25 mouse cellular contexts compared by ENCODE assay signal in genomic region chr6:83020121-83020520, GRCm38 (mm10). TPM values are rescaled to one million over a fixed set of nuclear protein-coding genes. Genes with fewer than 3 reads are reported as not detected.
DNase-seq lines count a peak whose midpoint lies in the region; ATAC-seq and TF ChIP-seq lines count a peak whose summit lies in the region.
"Had no signal": no experiment of that assay in that cellular context is flagged by ENCODE, and none has a peak within 500 bp of the region (broad histone marks: within the 10 kb centered on the region; RNA-seq: fewer than 3 reads in every experiment).

No protein-coding gene starts in this region.

- H3K36me3 ChIP-seq in erythroblast, embryonic 14.5 days (ENCODE audit: control insufficient read depth): peaks cover 68% of the 10 kb centered on the region
- H3K36me3 ChIP-seq in liver, embryonic 13.5 days: no peaks in the 10 kb centered on the region
- H3K36me3 ChIP-seq in lung, postnatal 0 days (ENCODE audit: insufficient read depth, low read length): no peaks in the 10 kb centered on the region
- H3K36me3 ChIP-seq: embryonic facial prominence, embryonic 12.5 days; hindbrain, embryonic 10.5 days; hindbrain, embryonic 15.5 days; kidney, embryonic 15.5 days; limb, embryonic 13.5 days; midbrain, embryonic 13.5 days had no signal

- H3K27me3 ChIP-seq in erythroblast, embryonic 14.5 days (ENCODE audit: control insufficient read depth): no peaks in the 10 kb centered on the region
- H3K27me3 ChIP-seq in liver, embryonic 13.5 days: no peaks in the 10 kb centered on the region
- no peaks in the 10 kb centered on the region for H3K27me3 ChIP-seq in lung, postnatal 0 days (replicated peaks; ENCODE audit: insufficient read depth, low read length)
- H3K27me3 ChIP-seq: embryonic facial prominence, embryonic 12.5 days; forebrain, embryonic 13.5 days; hindbrain, embryonic 15.5 days; kidney, embryonic 15.5 days; limb, embryonic 13.5 days; midbrain, embryonic 13.5 days had no signal

- H3K9me3 ChIP-seq in erythroblast, embryonic 14.5 days (ENCODE audit: control insufficient read depth, low read length): no peaks in the 10 kb centered on the region
- no peaks in the 10 kb centered on the region for H3K9me3 ChIP-seq in liver, embryonic 13.5 days (replicated peaks)
- no peaks in the 10 kb centered on the region for H3K9me3 ChIP-seq in lung, postnatal 0 days (ENCODE audit: low read length)
- H3K9me3 ChIP-seq: embryonic facial prominence, embryonic 12.5 days; forebrain, embryonic 13.5 days; hindbrain, embryonic 10.5 days; hindbrain, embryonic 15.5 days; kidney, embryonic 15.5 days; limb, embryonic 13.5 days; midbrain, embryonic 13.5 days had no signal

- peak; percentile 65 for ATAC-seq in liver, embryonic 13.5 days (ENCODE audit: low read depth)
- ATAC-seq in megakaryocyte progenitor cell, adult 5-6 weeks (replicated peaks; ENCODE audit: poor library complexity): peak; percentile 78
- ATAC-seq in lung, postnatal 0 days: no peak
- ATAC-seq in frontal cortex, adult (ENCODE audit: low TSS enrichment): no peak
- ATAC-seq: CD4-positive, CD25-positive, alpha-beta regulatory T cell, adult 4 months; forebrain, embryonic 13.5 days; inflammation-experienced regulatory T-cells, adult 6 months; midbrain, embryonic 13.5 days had no signal

- H3K9ac ChIP-seq in liver, embryonic 13.5 days: peak overlapping the region; percentile 30; the same call in 1 of the 2 replicates
- no peak overlapping the region for H3K9ac ChIP-seq in lung, postnatal 0 days (replicated peaks; ENCODE audit: low read depth)
- H3K9ac ChIP-seq: embryonic facial prominence, embryonic 12.5 days; forebrain, embryonic 13.5 days; hindbrain, embryonic 15.5 days; kidney, embryonic 15.5 days; limb, embryonic 13.5 days; midbrain, embryonic 13.5 days had no signal

- peak overlapping the region; percentile 29 for H3K4me3 ChIP-seq in erythroblast, embryonic 14.5 days (replicated peaks)
- H3K4me3 ChIP-seq in liver, embryonic 13.5 days (replicated peaks): no peak overlapping the region
- no peak overlapping the region for H3K4me3 ChIP-seq in lung, postnatal 0 days (ENCODE audit: low read depth, low read length)
- H3K4me3 ChIP-seq: embryonic facial prominence, embryonic 12.5 days; forebrain, embryonic 13.5 days; hindbrain, embryonic 10.5 days; hindbrain, embryonic 15.5 days; kidney, embryonic 15.5 days; limb, embryonic 13.5 days; midbrain, embryonic 13.5 days had no signal

- DNase-seq in c-Kit-positive CD71-positive TER-119-positive erythroid progenitor cells, embryonic 14.5 days (ENCODE audit: low spot score): peak; percentile 66
- DNase-seq in liver, embryonic 13.5 days: peak; percentile 63
- DNase-seq in thymus, adult 18-20 months: no peak
- DNase-seq in lung, postnatal 0 days (ENCODE audit: low spot score): no peak
- DNase-seq: adrenal gland, postnatal 36 days; cerebellum, adult 8-10 months; cerebellum, postnatal 36 days; embryo, embryonic 11 days; heart, postnatal 14 days; kidney, adult 11 months; kidney, postnatal 25 days; lung, adult 2 months; lung, postnatal 14 days had no signal

- TF ChIP-seq EP300 in lung, postnatal 0 days (IDR thresholded peaks at IDR 0.05): no peak

- TF ChIP-seq CTCF in lung, postnatal 0 days (IDR thresholded peaks at IDR 0.05): no peak

- 36% methylated on average over 6 of the region's 6 CpGs for WGBS in liver, embryonic 13.5 days (ENCODE audit: insufficient replicate concordance)
- 82% methylated on average over 6 of the region's 6 CpGs for WGBS in lung, postnatal 0 days

- H3K27ac ChIP-seq in liver, embryonic 13.5 days: peak overlapping the region; percentile 91
- no peak overlapping the region for H3K27ac ChIP-seq in lung, postnatal 0 days (ENCODE audit: low read length)
- H3K27ac ChIP-seq: embryonic facial prominence, embryonic 12.5 days; forebrain, embryonic 13.5 days; hindbrain, embryonic 10.5 days; hindbrain, embryonic 15.5 days; kidney, embryonic 15.5 days; limb, embryonic 13.5 days; midbrain, embryonic 13.5 days had no signal

- H3K4me1 ChIP-seq in erythroblast, embryonic 14.5 days (ENCODE audit: control insufficient read depth): peaks cover 100% of the 10 kb centered on the region
- peaks cover 99% of the 10 kb centered on the region for H3K4me1 ChIP-seq in liver, embryonic 13.5 days (replicated peaks)
- no peaks in the 10 kb centered on the region for H3K4me1 ChIP-seq in lung, postnatal 0 days (ENCODE audit: insufficient read depth, low read depth, low read length)
- H3K4me1 ChIP-seq: forebrain, embryonic 13.5 days; hindbrain, embryonic 10.5 days; hindbrain, embryonic 15.5 days; kidney, embryonic 15.5 days; limb, embryonic 13.5 days; midbrain, embryonic 13.5 days had no signal

- H3K4me2 ChIP-seq in liver, embryonic 13.5 days: peak overlapping the region; percentile 36
- H3K4me2 ChIP-seq in lung, postnatal 0 days (replicated peaks; ENCODE audit: low read depth, low read length): no peak overlapping the region
- H3K4me2 ChIP-seq: embryonic facial prominence, embryonic 12.5 days; forebrain, embryonic 13.5 days; hindbrain, embryonic 15.5 days; kidney, embryonic 15.5 days; limb, embryonic 13.5 days; midbrain, embryonic 13.5 days had no signal

RNA-seq across cellular contexts. Expression of gene Dok1, which starts 13.2 kb away (rescaled TPM):
- 27.8 and 28.7 TPM in 2 replicates for polyA plus RNA-seq in erythroblast, embryonic 14.5 days (2012)
- 20.1 and 20.2 TPM in 2 replicates for polyA plus RNA-seq in liver, embryonic 13.5 days (2015; fragmentation: Nextera tagmentation; extraction: Ambion mirVana)
- total RNA-seq in megakaryocyte progenitor cell, adult 5-6 weeks (2015): 6.5 and 6.8 TPM in 2 replicates
- total RNA-seq in megakaryocyte progenitor cell, adult 5-6 weeks (2017): 14.1 and 18.2 TPM in 2 replicates
- 22.8 and 23.3 TPM in 2 replicates for polyA plus RNA-seq in lung, postnatal 0 days (2015; fragmentation: Nextera tagmentation; extraction: Ambion mirVana)

RNA-seq across cellular contexts. Expression of gene Loxl3, which starts 13.9 kb away (rescaled TPM):
- 0.01 and 0.02 TPM in 2 replicates for polyA plus RNA-seq in erythroblast, embryonic 14.5 days (2012)
- polyA plus RNA-seq in liver, embryonic 13.5 days (2015; fragmentation: Nextera tagmentation; extraction: Ambion mirVana): 2.1 and 2.2 TPM in 2 replicates
- 0.59 and 1.4 TPM in 2 replicates for total RNA-seq in megakaryocyte progenitor cell, adult 5-6 weeks (2015)
- 1.0 and 1.7 TPM in 2 replicates for total RNA-seq in megakaryocyte progenitor cell, adult 5-6 weeks (2017)
- polyA plus RNA-seq in lung, postnatal 0 days (2015; fragmentation: Nextera tagmentation; extraction: Ambion mirVana): 10.1 and 11.4 TPM in 2 replicates
- polyA plus RNA-seq: inflammation-experienced regulatory T-cells, adult 6 months had no signal

RNA-seq across cellular contexts. Expression of gene Aup1, which starts 34.2 kb away (rescaled TPM):
- 310 and 339 TPM in 2 replicates for polyA plus RNA-seq in erythroblast, embryonic 14.5 days (2012)
- 186 and 197 TPM in 2 replicates for polyA plus RNA-seq in liver, embryonic 13.5 days (2015; fragmentation: Nextera tagmentation; extraction: Ambion mirVana)
- total RNA-seq in megakaryocyte progenitor cell, adult 5-6 weeks (2015): 135 and 178 TPM in 2 replicates
- 112 and 133 TPM in 2 replicates for total RNA-seq in megakaryocyte progenitor cell, adult 5-6 weeks (2017)
- polyA plus RNA-seq in lung, postnatal 0 days (2015; fragmentation: Nextera tagmentation; extraction: Ambion mirVana): 201 and 205 TPM in 2 replicates

RNA-seq across cellular contexts. Expression of gene Htra2, which starts 35.0 kb away (rescaled TPM):
- polyA plus RNA-seq in erythroblast, embryonic 14.5 days (2012): 6.2 and 6.6 TPM in 2 replicates
- 131 and 132 TPM in 2 replicates for polyA plus RNA-seq in liver, embryonic 13.5 days (2015; fragmentation: Nextera tagmentation; extraction: Ambion mirVana)
- total RNA-seq in megakaryocyte progenitor cell, adult 5-6 weeks (2015): 128 and 129 TPM in 2 replicates
- 77.3 and 82.3 TPM in 2 replicates for total RNA-seq in megakaryocyte progenitor cell, adult 5-6 weeks (2017)
- polyA plus RNA-seq in lung, postnatal 0 days (2015; fragmentation: Nextera tagmentation; extraction: Ambion mirVana): 50.5 and 55.5 TPM in 2 replicates

RNA-seq across cellular contexts. Expression of gene Dqx1, which starts 37.5 kb away (rescaled TPM):
- 0.14 and 0.18 TPM in 2 replicates for polyA plus RNA-seq in erythroblast, embryonic 14.5 days (2012)
- polyA plus RNA-seq in liver, embryonic 13.5 days (2015; fragmentation: Nextera tagmentation; extraction: Ambion mirVana): 5.3 and 5.6 TPM in 2 replicates
- 1.2 and 1.7 TPM in 2 replicates for total RNA-seq in megakaryocyte progenitor cell, adult 5-6 weeks (2015)
- total RNA-seq in megakaryocyte progenitor cell, adult 5-6 weeks (2017): 0.75 and 1.0 TPM in 2 replicates
- polyA plus RNA-seq in lung, postnatal 0 days (2015; fragmentation: Nextera tagmentation; extraction: Ambion mirVana): 1.9 and 2.4 TPM in 2 replicates

Comparison
In these comparisons a context has a peak if more than half of its experiments do, and no peak if none do; other contexts are left out.
1. DNase-seq: peak in c-Kit-positive CD71-positive TER-119-positive erythroid progenitor cells, embryonic 14.5 days (single experiment) and liver, embryonic 13.5 days (single experiment); none in thymus, adult 18-20 months (0 of 2) and lung, postnatal 0 days (single experiment).
2. ATAC-seq: peak in liver, embryonic 13.5 days (single experiment) and megakaryocyte progenitor cell, adult 5-6 weeks (single experiment); none in lung, postnatal 0 days (single experiment) and frontal cortex, adult (single experiment).